Mouse (Mus musculus): Measurements from ENCODE around the gene Slc5a11. TPM values are rescaled to one million over a fixed set of nuclear protein-coding genes. Genes with fewer than 3 reads are reported as not detected.

The Slc5a11 gene
- total RNA-seq, 1 experiment: 22.0 TPM

- Histone ChIP-seq H3K9ac (ENCODE audit: insufficient read depth, low read depth, low read length, poor library complexity, severe bottlenecking) (no peak overlapping the region), H3K4me3 (ENCODE audit: insufficient read depth in 1 of 2, low read depth in 1 of 2, low read length in 2 of 2, poor library complexity in 1 of 2, severe bottlenecking in 1 of 2) (no peak overlapping the region), H3K27ac (ENCODE audit: insufficient read depth, low read depth, low read length, poor library complexity, severe bottlenecking) (no peak overlapping the region), H3K9me3 (ENCODE audit: control insufficient read depth, insufficient read depth, low read depth, low read length) (no peaks in the 10 kb centered on the region), H3K4me1 (ENCODE audit: control insufficient read depth in 2 of 2, insufficient read depth in 2 of 2, low read length in 2 of 2, poor library complexity in 1 of 2) (no peaks in the 10 kb centered on the region), H3K36me3 (ENCODE audit: control insufficient read depth, insufficient read depth, low read length, poor library complexity, severe bottlenecking) (peaks cover 24% of the 10 kb centered on the region)
- TF ChIP-seq ZNF384 (IDR thresholded peaks at IDR 0.05; ENCODE audit: low read depth, low read length): no peak
- no peak for TF ChIP-seq CHD2 (IDR thresholded peaks at IDR 0.05; ENCODE audit: low read depth, low read length)
- TF ChIP-seq HCFC1 (IDR thresholded peaks at IDR 0.05; ENCODE audit: borderline replicate concordance, insufficient read depth, low read length): no peak
- TF ChIP-seq MAFK (IDR thresholded peaks at IDR 0.05; ENCODE audit: insufficient read depth, low read depth, low read length): no peak
- no peak for TF ChIP-seq ZC3H11A (IDR thresholded peaks at IDR 0.05; ENCODE audit: borderline replicate concordance, low read depth, low read length)
- in situ Hi-C loops (cut with MboI; ENCODE audit: low sequenced_read_pairs in 2 of 2, unreplicated experiment in 2 of 2): no loop called here
- DNase-seq (ENCODE audit: low read depth, low spot score): no peak
Measured at GRCm38 (mm10) chr7:123296097-123296496, 81.5 kb downstream of the Slc5a11 start.

- Histone ChIP-seq H3K36me3 (ENCODE audit: control insufficient read depth, insufficient read depth, low read length, poor library complexity, severe bottlenecking) (peaks cover 24% of the 10 kb centered on the region), H3K4me1 (ENCODE audit: control insufficient read depth in 2 of 2, insufficient read depth in 2 of 2, low read length in 2 of 2, poor library complexity in 1 of 2) (no peaks in the 10 kb centered on the region), H3K4me3 (ENCODE audit: insufficient read depth in 1 of 2, low read depth in 1 of 2, low read length in 2 of 2, poor library complexity in 1 of 2, severe bottlenecking in 1 of 2) (no peak overlapping the region), H3K27ac (ENCODE audit: insufficient read depth, low read depth, low read length, poor library complexity, severe bottlenecking) (no peak overlapping the region), H3K9me3 (ENCODE audit: control insufficient read depth, insufficient read depth, low read depth, low read length) (no peaks in the 10 kb centered on the region), H3K9ac (ENCODE audit: insufficient read depth, low read depth, low read length, poor library complexity, severe bottlenecking) (no peak overlapping the region)
- in situ Hi-C loops (cut with MboI; ENCODE audit: low sequenced_read_pairs in 2 of 2, unreplicated experiment in 2 of 2): no loop called here
- DNase-seq (ENCODE audit: low read depth, low spot score): no peak
- TF ChIP-seq CHD2 (IDR thresholded peaks at IDR 0.05; ENCODE audit: low read depth, low read length) (no peak), MAFK (IDR thresholded peaks at IDR 0.05; ENCODE audit: insufficient read depth, low read depth, low read length) (no peak), ZC3H11A (IDR thresholded peaks at IDR 0.05; ENCODE audit: borderline replicate concordance, low read depth, low read length) (no peak), HCFC1 (IDR thresholded peaks at IDR 0.05; ENCODE audit: borderline replicate concordance, insufficient read depth, low read length) (no peak), ZNF384 (IDR thresholded peaks at IDR 0.05; ENCODE audit: low read depth, low read length) (no peak)
Measured at GRCm38 (mm10) chr7:123298225-123298624, 83.6 kb downstream of the Slc5a11 start.

DNA sequence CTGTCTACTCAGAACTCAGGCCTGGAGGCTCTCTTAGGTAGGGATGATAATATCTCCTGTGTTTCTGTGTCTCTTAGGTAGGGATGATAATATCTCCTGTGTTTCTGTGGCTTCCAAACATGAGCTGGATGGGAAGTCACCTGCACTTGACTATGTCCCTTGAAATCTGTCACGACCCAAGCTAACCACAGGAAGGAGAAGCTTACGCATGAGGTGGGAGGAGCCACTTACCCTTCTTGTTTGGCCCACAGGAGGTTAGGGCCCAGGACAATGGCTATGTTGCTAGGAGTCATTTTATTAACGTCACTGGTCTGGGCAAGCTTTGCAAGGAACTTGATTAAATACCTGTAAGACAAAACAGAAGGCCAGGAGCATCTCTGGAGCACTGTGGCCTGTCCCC lies 85.7 kb downstream of the Slc5a11 start:
- TF ChIP-seq HCFC1 (IDR thresholded peaks at IDR 0.05; ENCODE audit: borderline replicate concordance, insufficient read depth, low read length) (no peak), CHD2 (IDR thresholded peaks at IDR 0.05; ENCODE audit: low read depth, low read length) (no peak), MAFK (IDR thresholded peaks at IDR 0.05; ENCODE audit: insufficient read depth, low read depth, low read length) (no peak), ZC3H11A (IDR thresholded peaks at IDR 0.05; ENCODE audit: borderline replicate concordance, low read depth, low read length) (no peak), ZNF384 (IDR thresholded peaks at IDR 0.05; ENCODE audit: low read depth, low read length) (no peak)
- Histone ChIP-seq H3K4me1 (ENCODE audit: control insufficient read depth in 2 of 2, insufficient read depth in 2 of 2, low read length in 2 of 2, poor library complexity in 1 of 2) (no peaks in the 10 kb centered on the region), H3K9ac (ENCODE audit: insufficient read depth, low read depth, low read length, poor library complexity, severe bottlenecking) (no peak overlapping the region), H3K36me3 (ENCODE audit: control insufficient read depth, insufficient read depth, low read length, poor library complexity, severe bottlenecking) (peaks cover 19% of the 10 kb centered on the region), H3K27ac (ENCODE audit: insufficient read depth, low read depth, low read length, poor library complexity, severe bottlenecking) (no peak overlapping the region), H3K9me3 (ENCODE audit: control insufficient read depth, insufficient read depth, low read depth, low read length) (no peaks in the 10 kb centered on the region), H3K4me3 (ENCODE audit: insufficient read depth in 1 of 2, low read depth in 1 of 2, low read length in 2 of 2, poor library complexity in 1 of 2, severe bottlenecking in 1 of 2) (no peak overlapping the region)
- in situ Hi-C loops (cut with MboI; ENCODE audit: low sequenced_read_pairs in 2 of 2, unreplicated experiment in 2 of 2): no loop called here
- no peak for DNase-seq (ENCODE audit: low read depth, low spot score)

DNA sequence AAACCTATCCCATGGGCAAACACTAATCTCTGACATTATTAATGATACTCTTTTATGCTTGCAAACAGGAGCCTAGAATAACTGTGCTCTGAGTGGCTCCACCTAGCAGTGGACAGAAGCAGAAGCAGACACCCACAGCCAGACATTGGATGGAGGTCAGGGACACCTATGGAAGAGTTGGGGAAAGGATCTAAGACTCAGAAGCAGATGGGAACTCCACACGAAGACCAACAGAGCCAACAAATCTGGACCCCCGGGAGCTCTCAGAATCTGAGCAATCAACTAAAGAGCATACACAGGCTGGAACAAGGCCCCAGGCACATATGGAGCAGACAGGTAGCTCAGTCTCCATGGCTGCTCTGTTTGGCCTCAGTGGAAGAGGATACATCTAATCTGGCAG lies 90.8 kb downstream of the Slc5a11 start:
- in situ Hi-C loops (cut with MboI; ENCODE audit: low sequenced_read_pairs in 2 of 2, unreplicated experiment in 2 of 2): no loop called here
- TF ChIP-seq ZNF384 (IDR thresholded peaks at IDR 0.05; ENCODE audit: low read depth, low read length) (no peak), MAFK (IDR thresholded peaks at IDR 0.05; ENCODE audit: insufficient read depth, low read depth, low read length) (no peak), CHD2 (IDR thresholded peaks at IDR 0.05; ENCODE audit: low read depth, low read length) (no peak), HCFC1 (IDR thresholded peaks at IDR 0.05; ENCODE audit: borderline replicate concordance, insufficient read depth, low read length) (no peak), ZC3H11A (IDR thresholded peaks at IDR 0.05; ENCODE audit: borderline replicate concordance, low read depth, low read length) (no peak)
- no peak for DNase-seq (ENCODE audit: low read depth, low spot score)
- Histone ChIP-seq H3K4me3 (ENCODE audit: insufficient read depth in 1 of 2, low read depth in 1 of 2, low read length in 2 of 2, poor library complexity in 1 of 2, severe bottlenecking in 1 of 2) (no peak overlapping the region), H3K9ac (ENCODE audit: insufficient read depth, low read depth, low read length, poor library complexity, severe bottlenecking) (no peak overlapping the region), H3K27ac (ENCODE audit: insufficient read depth, low read depth, low read length, poor library complexity, severe bottlenecking) (no peak overlapping the region), H3K9me3 (ENCODE audit: control insufficient read depth, insufficient read depth, low read depth, low read length) (no peaks in the 10 kb centered on the region), H3K36me3 (ENCODE audit: control insufficient read depth, insufficient read depth, low read length, poor library complexity, severe bottlenecking) (peaks cover 25% of the 10 kb centered on the region), H3K4me1 (ENCODE audit: control insufficient read depth in 2 of 2, insufficient read depth in 2 of 2, low read length in 2 of 2, poor library complexity in 1 of 2) (no peaks in the 10 kb centered on the region)

DNA sequence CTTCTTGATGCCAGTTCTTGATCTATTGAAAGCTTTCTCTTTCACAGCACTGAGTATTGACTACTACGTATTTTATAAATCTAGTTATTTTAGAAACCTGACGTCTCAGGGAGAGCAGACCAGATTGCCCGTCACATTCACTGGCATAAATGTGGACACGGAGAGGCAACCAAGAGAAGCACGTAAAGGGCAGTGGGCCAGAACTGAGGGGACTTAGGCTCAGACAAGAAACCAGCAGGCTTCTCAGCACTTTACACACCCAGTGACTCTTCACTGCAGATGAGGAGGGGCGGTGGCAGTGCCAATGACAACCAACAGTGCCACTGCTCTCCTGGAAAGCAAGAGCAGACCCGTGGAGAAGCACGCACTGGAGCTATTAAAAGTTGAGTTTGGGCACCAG lies 92.7 kb downstream of the Slc5a11 start:
- no peak for DNase-seq (ENCODE audit: low read depth, low spot score)
- Histone ChIP-seq H3K27ac (ENCODE audit: insufficient read depth, low read depth, low read length, poor library complexity, severe bottlenecking) (no peak overlapping the region), H3K9me3 (ENCODE audit: control insufficient read depth, insufficient read depth, low read depth, low read length) (no peaks in the 10 kb centered on the region), H3K4me3 (ENCODE audit: insufficient read depth in 1 of 2, low read depth in 1 of 2, low read length in 2 of 2, poor library complexity in 1 of 2, severe bottlenecking in 1 of 2) (no peak overlapping the region), H3K36me3 (ENCODE audit: control insufficient read depth, insufficient read depth, low read length, poor library complexity, severe bottlenecking) (peaks cover 27% of the 10 kb centered on the region), H3K9ac (ENCODE audit: insufficient read depth, low read depth, low read length, poor library complexity, severe bottlenecking) (no peak overlapping the region), H3K4me1 (ENCODE audit: control insufficient read depth in 2 of 2, insufficient read depth in 2 of 2, low read length in 2 of 2, poor library complexity in 1 of 2) (0 out of 4 replicates have a peak, but pooled peaks cover 0 to 2% of the 10 kb centered on the region in 2 experiments)
- no peak for TF ChIP-seq MAFK (IDR thresholded peaks at IDR 0.05; ENCODE audit: insufficient read depth, low read depth, low read length)
- TF ChIP-seq HCFC1 (IDR thresholded peaks at IDR 0.05; ENCODE audit: borderline replicate concordance, insufficient read depth, low read length): no peak
- in situ Hi-C loops (cut with MboI; ENCODE audit: low sequenced_read_pairs in 2 of 2, unreplicated experiment in 2 of 2): no loop called here
